Mouse (Mus musculus): Measurements from ENCODE around the gene Twsg1. TPM values are rescaled to one million over a fixed set of nuclear protein-coding genes. Genes with fewer than 3 reads are reported as not detected.

Gene Twsg1
- polyA plus RNA-seq, 2 experiments = 8.1 to 16.1 TPM

GRCm38 (mm10) chr17:65902281-65902680 is 48.7 kb downstream of the Twsg1 start:
- Histone ChIP-seq H3K4me2 (ENCODE audit: low read depth) (no peak overlapping the region), H3K27me3 (ENCODE audit: control insufficient read depth, insufficient read depth, low read length) (no peaks in the 10 kb centered on the region), H3K27ac (no peak overlapping the region), H3K36me3 (replicated peaks; ENCODE audit: control insufficient read depth, insufficient read depth, low read depth) (no peaks in the 10 kb centered on the region), H3K4me3 (ENCODE audit: insufficient read depth in 1 of 2, low read depth in 2 of 2, low read length in 2 of 2) (no peak overlapping the region), H3K9ac (replicated peaks) (no peak overlapping the region), H3K9me3 (ENCODE audit: control insufficient read depth, low read length) (no peaks in the 10 kb centered on the region; the same call in 1 of the 2 replicates), H3K4me1 (replicated peaks; ENCODE audit: control insufficient read depth in 2 of 2, insufficient read depth in 2 of 2, low read length in 1 of 2) (peaks cover 0 to 2% of the 10 kb centered on the region in 2 experiments; a peak in 1 of 4 replicates)
- WGBS (ENCODE audit: insufficient replicate concordance) = 70% methylated on average over 6 of the region's 6 CpGs
- ATAC-seq (ENCODE audit: insufficient read depth) (no peak), DNase-seq (ENCODE audit: low read depth in 3 of 3, low spot score in 3 of 3) (no peak)
- TF ChIP-seq EP300 (IDR thresholded peaks at IDR 0.05; ENCODE audit: low read depth) = no peak

DNA sequence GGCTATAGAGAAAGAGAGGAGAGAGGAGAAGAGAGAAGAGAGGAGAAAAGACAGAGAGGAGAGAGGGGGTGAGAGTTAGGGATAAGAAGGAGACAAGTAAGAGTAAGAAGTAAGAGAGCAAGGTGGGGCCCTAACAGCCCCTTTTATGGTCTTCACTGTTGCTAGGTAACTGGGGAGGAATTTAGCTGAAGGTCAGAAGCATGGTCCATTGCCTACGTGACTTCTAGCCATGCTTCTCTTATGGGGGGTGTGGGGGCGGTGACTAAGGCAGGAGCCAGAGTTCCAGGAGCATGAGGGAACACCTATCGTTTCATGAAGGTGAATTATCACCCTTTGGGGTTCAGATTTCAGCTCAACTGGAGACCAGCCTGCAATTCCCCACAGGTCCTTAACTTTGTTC is 55.0 kb downstream of the Twsg1 start:
- WGBS (ENCODE audit: insufficient replicate concordance) = 65% methylated on average over 3 of the region's 3 CpGs
- no peak for DNase-seq (ENCODE audit: low read depth in 3 of 3, low spot score in 3 of 3)
- no peak overlapping the region for H3K9ac ChIP-seq (replicated peaks)

GRCm38 (mm10) chr17:65889476-65889875 is 61.5 kb downstream of the Twsg1 start:
- H3K9ac ChIP-seq (replicated peaks) = no peak overlapping the region
- H3K27ac ChIP-seq = no peak overlapping the region
- 73% methylated on average over 5 of the region's 5 CpGs for WGBS (ENCODE audit: insufficient replicate concordance)
- no peak overlapping the region for H3K4me3 ChIP-seq (ENCODE audit: insufficient read depth in 1 of 2, low read depth in 2 of 2, low read length in 2 of 2)
- TF ChIP-seq EP300 (IDR thresholded peaks at IDR 0.05; ENCODE audit: low read depth) (no peak), CTCF (IDR thresholded peaks at IDR 0.05; ENCODE audit: low read depth) (no peak)
- no peaks in the 10 kb centered on the region for H3K27me3 ChIP-seq (ENCODE audit: control insufficient read depth, insufficient read depth, low read length)
- ATAC-seq (ENCODE audit: insufficient read depth) (no peak), DNase-seq (ENCODE audit: low read depth in 3 of 3, low spot score in 3 of 3) (no peak)
- no peak overlapping the region for H3K4me2 ChIP-seq (ENCODE audit: low read depth)
- H3K36me3 ChIP-seq (replicated peaks; ENCODE audit: control insufficient read depth, insufficient read depth, low read depth) = no peaks in the 10 kb centered on the region
- H3K9me3 ChIP-seq (ENCODE audit: control insufficient read depth, low read length) = no peaks in the 10 kb centered on the region
- H3K4me1 ChIP-seq (replicated peaks; ENCODE audit: control insufficient read depth in 2 of 2, insufficient read depth in 2 of 2, low read length in 1 of 2) = peaks cover 5 to 7% of the 10 kb centered on the region in 2 experiments

More for the DNA sequence above, 55.0 kb downstream of the Twsg1 start:
- Histone ChIP-seq H3K27me3 (ENCODE audit: control insufficient read depth, insufficient read depth, low read length) (no peaks in the 10 kb centered on the region), H3K27ac (no peak overlapping the region), H3K4me3 (ENCODE audit: insufficient read depth in 1 of 2, low read depth in 2 of 2, low read length in 2 of 2) (no peak overlapping the region), H3K9me3 (ENCODE audit: control insufficient read depth, low read length) (no peaks in the 10 kb centered on the region), H3K4me1 (replicated peaks; ENCODE audit: control insufficient read depth in 2 of 2, insufficient read depth in 2 of 2, low read length in 1 of 2) (no peaks in the 10 kb centered on the region), H3K36me3 (replicated peaks; ENCODE audit: control insufficient read depth, insufficient read depth, low read depth) (no peaks in the 10 kb centered on the region), H3K4me2 (ENCODE audit: low read depth) (no peak overlapping the region)
- no peak for ATAC-seq (ENCODE audit: insufficient read depth)
- TF ChIP-seq EP300 (IDR thresholded peaks at IDR 0.05; ENCODE audit: low read depth) (no peak), CTCF (IDR thresholded peaks at IDR 0.05; ENCODE audit: low read depth) (no peak)

- DNase-seq (ENCODE audit: low read depth in 3 of 3, low spot score in 3 of 3) (no peak), ATAC-seq (ENCODE audit: insufficient read depth) (no peak)
- no peaks in the 10 kb centered on the region for H3K36me3 ChIP-seq (replicated peaks; ENCODE audit: control insufficient read depth, insufficient read depth, low read depth)
- 55% methylated on average over 9 of the region's 9 CpGs for WGBS (ENCODE audit: insufficient replicate concordance)
- peak overlapping the region; percentile 79 for H3K9ac ChIP-seq (replicated peaks)
- H3K4me2 ChIP-seq (ENCODE audit: low read depth) = peak overlapping the region; percentile 100
- peak overlapping the region; percentile 79 to 83 for H3K4me3 ChIP-seq (ENCODE audit: insufficient read depth in 1 of 2, low read depth in 2 of 2, low read length in 2 of 2)
- peak overlapping the region; percentile 90; the same call in 1 of the 2 replicates for H3K27ac ChIP-seq
- no peaks in the 10 kb centered on the region for H3K9me3 ChIP-seq (ENCODE audit: control insufficient read depth, low read length)
- no peak for TF ChIP-seq CTCF (IDR thresholded peaks at IDR 0.05; ENCODE audit: low read depth)
- TF ChIP-seq EP300 (IDR thresholded peaks at IDR 0.05; ENCODE audit: low read depth) = no peak
- H3K27me3 ChIP-seq (ENCODE audit: control insufficient read depth, insufficient read depth, low read length) = no peaks in the 10 kb centered on the region
- H3K4me1 ChIP-seq (replicated peaks; ENCODE audit: control insufficient read depth in 2 of 2, insufficient read depth in 2 of 2, low read length in 1 of 2) = peaks cover 9 to 16% of the 10 kb centered on the region in 2 experiments
These were observed 64.5 kb downstream of the Twsg1 start for GRCm38 (mm10) chr17:65886571-65886970.

GRCm38 (mm10) chr17:65885697-65886529 is 65.1 kb downstream of the Twsg1 start, which contains the start of gene Ralbp1:
Gene Ralbp1 (minus strand): TSS chr17:65885798.
- peak in 1 of 3 experiments; percentile 37 for DNase-seq (ENCODE audit: low read depth in 3 of 3, low spot score in 3 of 3)

More at GRCm38 (mm10) chr17:65885697-65886529, 65.1 kb downstream of the Twsg1 start, which contains the start of gene Ralbp1:
- Histone ChIP-seq H3K27me3 (ENCODE audit: control insufficient read depth, insufficient read depth, low read length) (no peaks in the 10 kb centered on the region), H3K4me3 (ENCODE audit: insufficient read depth in 1 of 2, low read depth in 2 of 2, low read length in 2 of 2) (peak within 1 kb of the TSS; percentile 79 to 83), H3K36me3 (replicated peaks; ENCODE audit: control insufficient read depth, insufficient read depth, low read depth) (no peaks in the 10 kb centered on the region), H3K4me2 (ENCODE audit: low read depth) (peak within 1 kb of the TSS; percentile 100), H3K27ac (peak within 1 kb of the TSS; percentile 90), H3K4me1 (replicated peaks; ENCODE audit: control insufficient read depth in 2 of 2, insufficient read depth in 2 of 2, low read length in 1 of 2) (peaks cover 9 to 16% of the 10 kb centered on the region in 2 experiments), H3K9ac (replicated peaks) (peak within 1 kb of the TSS; percentile 79), H3K9me3 (ENCODE audit: control insufficient read depth, low read length) (no peaks in the 10 kb centered on the region)
- WGBS (ENCODE audit: insufficient replicate concordance) = under 1% methylated on average over 14 of the region's 14 CpGs
- TF ChIP-seq EP300 (IDR thresholded peaks at IDR 0.05; ENCODE audit: low read depth) = no peak
- no peak for TF ChIP-seq CTCF (IDR thresholded peaks at IDR 0.05; ENCODE audit: low read depth)
- no peak for ATAC-seq (ENCODE audit: insufficient read depth)

Measured in liver, embryonic 14.5 days (tissue).